In genomic region chr7:128372331-128372730, GRCm38 (mm10) we compare ENCODE assay signal across 9 mouse cellular contexts. TPM values are rescaled to one million over a fixed set of nuclear protein-coding genes. Genes with fewer than 3 reads are reported as not detected.
DNase-seq lines count a peak whose midpoint lies in the region; ATAC-seq and TF ChIP-seq lines count a peak whose summit lies in the region.
"Had no signal": no experiment of that assay in that cellular context is flagged by ENCODE, and none has a peak within 500 bp of the region (broad histone marks: within the 10 kb centered on the region; RNA-seq: fewer than 3 reads in every experiment).

No protein-coding gene starts in this region.

- peak; percentile 60 for TF ChIP-seq CTCF in kidney, adult 2 months (conservative IDR thresholded peaks at IDR 0.05; ENCODE audit: insufficient read depth, insufficient read length, low read depth, low read length)
- TF ChIP-seq CTCF in CH12.LX (conservative IDR thresholded peaks at IDR 0.05 in 1 of 2, IDR thresholded peaks at IDR 0.05 in 1 of 2; ENCODE audit: low read depth in 2 of 2, low read length in 2 of 2): peak; percentile 64 to 70

- H3K4me1 ChIP-seq in kidney, adult 2 months (ENCODE audit: control insufficient read depth, insufficient read depth, low read length): no peaks in the 10 kb centered on the region
- no peaks in the 10 kb centered on the region for H3K4me1 ChIP-seq in kidney, embryonic 16.5 days (ENCODE audit: insufficient read depth, low read length)
- H3K4me1 ChIP-seq in CH12.LX (ENCODE audit: control insufficient read depth in 1 of 2, insufficient read depth in 2 of 2): no peaks in the 10 kb centered on the region
- H3K4me1 ChIP-seq in forebrain, embryonic 10.5 days: no peaks in the 10 kb centered on the region
- H3K4me1 ChIP-seq: midbrain, embryonic 12.5 days had no signal

- H3K9ac ChIP-seq in kidney, embryonic 16.5 days (replicated peaks; ENCODE audit: low read length): no peak overlapping the region
- no peak overlapping the region for H3K9ac ChIP-seq in CH12.LX (ENCODE audit: insufficient read depth, low read depth)
- H3K9ac ChIP-seq: midbrain, embryonic 12.5 days had no signal

- TF ChIP-seq EP300 in CH12.LX (IDR thresholded peaks at IDR 0.05; ENCODE audit: low read length): no peak

- no peak overlapping the region for H3K27ac ChIP-seq in kidney, adult 2 months (ENCODE audit: insufficient read depth, low read depth, low read length)
- no peak overlapping the region for H3K27ac ChIP-seq in kidney, embryonic 16.5 days (ENCODE audit: low read length)
- no peak overlapping the region for H3K27ac ChIP-seq in CH12.LX (ENCODE audit: insufficient read depth, low read depth)
- H3K27ac ChIP-seq in forebrain, embryonic 10.5 days: no peak overlapping the region
- H3K27ac ChIP-seq: midbrain, embryonic 12.5 days had no signal

- TF ChIP-seq POLR2A in kidney, adult 2 months (IDR thresholded peaks at IDR 0.05; ENCODE audit: low read depth, low read length): no peak
- no peak for TF ChIP-seq POLR2A in CH12.LX (IDR thresholded peaks at IDR 0.05; ENCODE audit: low read depth, low read length)

- no peak for ATAC-seq in kidney, embryonic 16.5 days (ENCODE audit: low FRiP score, low TSS enrichment)

- peak; percentile 38 for DNase-seq in kidney, adult 2 months
- DNase-seq in CH12.LX (ENCODE audit: extremely low read depth): peak; percentile 36
- DNase-seq in R1 (ENCODE audit: low read depth, low spot score): peak; percentile 46
- DNase-seq in lung, postnatal 4 days: peak; percentile 24 to 54
- DNase-seq in left cerebral cortex, postnatal 10 days (ENCODE audit: extremely low spot score in 1 of 2, low spot score in 2 of 2): no peak
- DNase-seq in forebrain, embryonic 10.5 days (ENCODE audit: extremely low spot score, low spot score): no peak
- no peak for DNase-seq in layer of hippocampus, adult 18-20 months (ENCODE audit: low spot score in 2 of 2)

- no peak overlapping the region for H3K4me3 ChIP-seq in kidney, adult 2 months (ENCODE audit: insufficient read depth, low read depth, low read length)
- H3K4me3 ChIP-seq in kidney, embryonic 16.5 days (ENCODE audit: low read length): no peak overlapping the region
- H3K4me3 ChIP-seq in CH12.LX (replicated peaks in 1 of 3; ENCODE audit: low read depth in 2 of 3, low read length in 2 of 3, poor library complexity in 1 of 3): no peak overlapping the region
- no peak overlapping the region for H3K4me3 ChIP-seq in forebrain, embryonic 10.5 days
- H3K4me3 ChIP-seq: midbrain, embryonic 12.5 days had no signal

- in situ Hi-C loops in CH12.LX (cut with MboI; ENCODE audit: low pct_ligation_motif_present, low pct_unique_long_range_greater_than_20kb, low sequenced_read_pairs): loop anchor here (5.0 kb wide), 2 partner anchors 35 to 325 kb away; no protein-coding TSS in a partner anchor

- 73% methylated on average over 3 of the region's 3 CpGs for WGBS in kidney, adult 2 months
- WGBS in kidney, embryonic 16.5 days: 57% methylated on average over 3 of the region's 3 CpGs
- WGBS in forebrain, embryonic 10.5 days: 53% methylated on average over 3 of the region's 3 CpGs

- H3K36me3 ChIP-seq in kidney, adult 2 months (ENCODE audit: control insufficient read depth, insufficient read depth, low read length): no peaks in the 10 kb centered on the region
- H3K36me3 ChIP-seq in kidney, embryonic 16.5 days (ENCODE audit: insufficient read depth, low read length): no peaks in the 10 kb centered on the region
- no peaks in the 10 kb centered on the region for H3K36me3 ChIP-seq in CH12.LX (replicated peaks in 1 of 2; ENCODE audit: control insufficient read depth in 1 of 2, insufficient read depth in 1 of 2, low read length in 1 of 2)
- no peaks in the 10 kb centered on the region for H3K36me3 ChIP-seq in forebrain, embryonic 10.5 days (replicated peaks)
- H3K36me3 ChIP-seq: midbrain, embryonic 12.5 days had no signal

- H3K4me2 ChIP-seq in kidney, embryonic 16.5 days (replicated peaks; ENCODE audit: low read depth, low read length): no peak overlapping the region
- H3K4me2 ChIP-seq in CH12.LX (ENCODE audit: insufficient read depth, low read depth, poor library complexity, severe bottlenecking): no peak overlapping the region
- H3K4me2 ChIP-seq: midbrain, embryonic 12.5 days had no signal

- dilution Hi-C loops in CH12.LX (cut with MboI; ENCODE audit: extremely low pct_ligation_motif_present, extremely low pct_unique_long_range_greater_than_20kb, low sequenced_read_pairs): no loop called here

- peak; percentile 64 for TF ChIP-seq RAD21 in CH12.LX (IDR thresholded peaks at IDR 0.05; ENCODE audit: low read depth, low read length)

- no peaks in the 10 kb centered on the region for H3K79me2 ChIP-seq in CH12.LX (replicated peaks; ENCODE audit: control insufficient read depth, extremely low read depth, insufficient read depth, poor library complexity, severe bottlenecking)

- no peaks in the 10 kb centered on the region for H3K27me3 ChIP-seq in kidney, adult 2 months (replicated peaks; ENCODE audit: control insufficient read depth, insufficient read depth, low read length)
- no peaks in the 10 kb centered on the region for H3K27me3 ChIP-seq in kidney, embryonic 16.5 days (ENCODE audit: insufficient read depth, low read length)
- H3K27me3 ChIP-seq in CH12.LX (replicated peaks): no peaks in the 10 kb centered on the region
- no peaks in the 10 kb centered on the region for H3K27me3 ChIP-seq in forebrain, embryonic 10.5 days (ENCODE audit: poor library complexity, severe bottlenecking)
- H3K27me3 ChIP-seq: midbrain, embryonic 12.5 days had no signal

- intact Hi-C loops in left cerebral cortex, postnatal 10 days (cut with DNase I): no loop called here

- no peaks in the 10 kb centered on the region for H3K9me3 ChIP-seq in kidney, embryonic 16.5 days (ENCODE audit: low read length)
- H3K9me3 ChIP-seq in CH12.LX (replicated peaks; ENCODE audit: low read length): peaks cover 7% of the 10 kb centered on the region
- H3K9me3 ChIP-seq in forebrain, embryonic 10.5 days: 0 out of 2 replicates have a peak, but pooled peaks cover 2% of the 10 kb centered on the region
- H3K9me3 ChIP-seq: midbrain, embryonic 12.5 days had no signal

TF ChIP-seq in CH12.LX, 34 proteins besides CTCF, POLR2A, EP300 and RAD21:
- TF ChIP-seq CHD1 (IDR thresholded peaks at IDR 0.05; ENCODE audit: low read depth, low read length) (no peak), MAX (IDR thresholded peaks at IDR 0.05; ENCODE audit: low read length) (no peak), MYC (IDR thresholded peaks at IDR 0.05; ENCODE audit: low read depth, low read length) (0 out of 2 replicates have a peak, but pooled peaks have one; percentile 25), SMC3 (IDR thresholded peaks at IDR 0.05; ENCODE audit: low read depth, low read length) (peak; percentile 56), MAZ (IDR thresholded peaks at IDR 0.05; ENCODE audit: low read depth, low read length) (no peak)

RNA-seq across cellular contexts. Expression of gene Rgs10, which starts 46.2 kb away (rescaled TPM):
- polyA plus RNA-seq in kidney, adult 2 months (2012; rRNA removed): 2.3 and 5.1 TPM in 2 replicates
- 7.7 and 7.8 TPM in 2 replicates for polyA plus RNA-seq in kidney, embryonic 16.5 days (2015; fragmentation: Nextera tagmentation; extraction: Ambion mirVana)
- total RNA-seq in CH12.LX (2012; rRNA removed) (7.4 and 11.7 TPM in 2 replicates), CH12.LX (2014; rRNA removed) (4.3 and 6.5 TPM in 2 replicates)
- polyA plus RNA-seq in CH12.LX (2012; ENCODE audit: insufficient read length, low read depth): 5.4 and 8.3 TPM in 2 replicates
- total RNA-seq in left cerebral cortex, postnatal 10 days (2021): 10 to 100 TPM; 46.4 to 50.8 TPM
- 4.8 and 5.9 TPM in 2 replicates for polyA plus RNA-seq in forebrain, embryonic 10.5 days (2016; fragmentation: Nextera tagmentation; extraction: Ambion mirVana)
- total RNA-seq in layer of hippocampus, adult 18-20 months (2021): 10 to 100 TPM; 42.3 to 45.3 TPM

Comparison
In these comparisons a context has a peak if more than half of its experiments do, and no peak if none do; other contexts are left out.
1. DNase-seq: peak in kidney, adult 2 months (single experiment), CH12.LX (single experiment), R1 (single experiment) and lung, postnatal 4 days (2 of 2); none in left cerebral cortex, postnatal 10 days (0 of 2), forebrain, embryonic 10.5 days (single experiment) and layer of hippocampus, adult 18-20 months (0 of 2).